Mouse (Mus musculus) bone marrow macrophage, adult 2 months (primary cell): ENCODE data around the gene Fbxo2.

Experiments used
- CTCF ChIP-seq: IDR thresholded peaks from 2 replicates; pipeline ENCODE4 v1.5.1; 2012; ENCODE audit warnings: low read depth, mild to moderate bottlenecking, low read length, moderate library complexity
- POLR2A ChIP-seq: IDR thresholded peaks from 2 replicates; pipeline ENCODE4 v1.6.1; 2012; ENCODE audit warnings: mild to moderate bottlenecking, low read depth, low read length, borderline replicate concordance

DNA sequence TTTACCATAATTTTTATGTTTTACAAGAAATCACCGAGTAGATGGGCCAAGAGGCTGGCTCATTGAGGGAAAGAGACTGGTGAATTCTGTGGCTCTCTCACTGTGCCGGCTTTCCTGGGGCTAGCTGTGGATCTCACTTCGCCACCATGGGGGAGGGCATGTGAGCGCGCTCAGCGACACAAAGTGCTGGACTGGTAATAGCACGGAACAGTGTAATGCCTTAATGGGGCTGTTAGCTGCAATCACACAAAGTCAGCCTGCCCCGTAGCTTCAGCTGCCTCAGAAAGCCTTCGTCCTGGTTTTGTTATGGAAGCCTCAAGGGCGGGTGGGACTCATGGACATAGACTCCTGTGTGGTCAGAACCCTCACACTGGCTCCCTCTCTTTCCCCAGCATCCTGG lies 38.3 kb downstream of the Fbxo2 start:
- no peak for TF ChIP-seq CTCF
- no peak for TF ChIP-seq POLR2A
